Mouse (Mus musculus): ENCODE measurements around the gene Lrrc4b.

DNA sequence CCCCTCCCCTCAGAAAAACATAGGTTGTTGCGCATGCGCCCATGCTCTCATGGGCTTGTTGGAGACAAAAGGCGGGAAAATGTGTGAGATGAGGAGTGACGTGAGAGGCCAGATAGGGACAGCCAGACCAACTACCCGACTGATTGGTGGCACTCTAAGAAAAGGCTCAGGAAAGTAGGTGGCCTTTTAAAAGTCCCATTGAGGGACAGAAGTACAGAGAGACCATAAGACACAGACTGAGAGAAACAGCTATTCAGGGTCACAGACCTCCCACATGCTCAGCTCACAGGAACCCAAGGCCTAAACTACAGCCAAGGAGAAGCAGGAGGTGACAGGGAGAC lies 22.8 kb upstream of the Lrrc4b start:
- TF ChIP-seq CTCF (IDR thresholded peaks at IDR 0.05; ENCODE audit: borderline replicate concordance, control insufficient read depth, extremely low read depth, insufficient read depth, low read length, poor library complexity) (no peak), POLR2A (IDR thresholded peaks at IDR 0.05; ENCODE audit: control insufficient read depth, extremely low read depth, insufficient read depth, low read length, poor library complexity) (no peak)
